Mouse (Mus musculus) liver, embryonic 12.5 days (tissue): ENCODE measurements around the gene Gdap1l1. TPM values are rescaled to one million over a fixed set of nuclear protein-coding genes. Genes with fewer than 3 reads are reported as not detected.

Source experiments
- ATAC-seq: fragments of 200-750 bp; cut with Nextera tagmentation; 2 replicates; pipeline ENCODE4 v1.8.0; 2017; ENCODE audit warnings: moderate number of reproducible peaks, mild to moderate bottlenecking, moderate library complexity
- H3K27ac ChIP-seq: fragments of 300-500 bp; sonication (generic); 2 replicates; pipeline ENCODE4 v1.5.1; 2016; ENCODE audit warnings: mild to moderate bottlenecking
- H3K27me3 ChIP-seq: fragments of 300-500 bp; sonication (generic); replicated peaks from 2 replicates; pipeline ENCODE4 v1.6.1; 2016; ENCODE audit warnings: mild to moderate bottlenecking, moderate library complexity
- H3K36me3 ChIP-seq: fragments of 300-500 bp; sonication (generic); 2 replicates; pipeline ENCODE4 v1.6.1; 2016; ENCODE audit warnings: mild to moderate bottlenecking, moderate library complexity
- H3K4me1 ChIP-seq: fragments of 300-500 bp; sonication (generic); 2 replicates; pipeline ENCODE4 v1.6.1; 2016
- H3K4me2 ChIP-seq: fragments of 300-500 bp; sonication (generic); 2 replicates; pipeline ENCODE4 v1.6.1; 2016; ENCODE audit warnings: mild to moderate bottlenecking, moderate library complexity
- H3K4me3 ChIP-seq: fragments of 300-500 bp; sonication (generic); 2 replicates; pipeline ENCODE4 v1.5.1; 2016; ENCODE audit warnings: mild to moderate bottlenecking, moderate library complexity
- H3K9ac ChIP-seq: fragments of 300-500 bp; sonication (generic); 2 replicates; pipeline ENCODE4 v1.6.1; 2016; ENCODE audit warnings: mild to moderate bottlenecking, moderate library complexity
- H3K9me3 ChIP-seq: fragments of 300-500 bp; sonication (generic); replicated peaks from 2 replicates; pipeline ENCODE4 v1.6.1; 2016; ENCODE audit warnings: mild to moderate bottlenecking, moderate library complexity
- WGBS: fragments of 180-500 bp; shearing (Covaris S2); methylation state at CpG from one replicate; pipeline ENCODE4 v1.1.7; 2016; ENCODE audit not compliant: insufficient replicate concordance; 5-methylcytosine and 5-hydroxymethylcytosine counted together
- polyA plus RNA-seq: library from polyadenylated mRNA; unstranded; fragments of >200 nt; fragmentation: Nextera tagmentation; extraction: Ambion mirVana; gene quantifications from 2 replicates; pipeline ENCODE4 v1.2.1, GENCODE M21; 2016

Gene Gdap1l1
- 0.19 and 0.36 TPM in 2 replicates for polyA plus RNA-seq

DNA sequence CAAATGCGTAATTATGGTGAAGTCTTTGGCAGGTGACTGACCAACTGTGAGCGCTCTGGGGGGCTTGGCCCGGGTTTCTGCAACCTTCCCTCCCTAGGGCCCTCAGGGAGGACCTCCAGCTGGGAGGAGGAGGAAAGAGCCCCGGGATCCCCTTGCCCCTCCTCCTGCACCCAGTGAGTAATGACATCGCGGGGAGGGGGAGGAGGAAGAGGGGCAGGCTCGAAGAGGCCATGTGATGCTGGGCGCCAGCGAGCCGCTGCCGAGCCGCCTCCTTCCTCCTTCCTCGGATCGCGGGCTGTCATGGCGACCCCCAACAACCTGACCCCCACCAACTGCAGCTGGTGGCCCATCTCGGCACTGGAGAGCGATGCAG is at the start of gene Gdap1l1:
Gdap1l1 (plus strand) TSS at position 231 of the 373 bp plus-strand sequence.
- no peaks in the 10 kb centered on the region for H3K36me3 ChIP-seq
- peak within 1 kb of the TSS; percentile 49 for H3K4me2 ChIP-seq
- ATAC-seq = no peak
- H3K9me3 ChIP-seq = no peaks in the 10 kb centered on the region
- peak within 1 kb of the TSS; percentile 29 for H3K4me3 ChIP-seq
- H3K9ac ChIP-seq = no peak within 1 kb of the TSS
- no peaks in the 10 kb centered on the region for H3K4me1 ChIP-seq
- H3K27ac ChIP-seq = no peak within 1 kb of the TSS
- WGBS = 4% methylated on average over 12 of the region's 18 CpGs
- H3K27me3 ChIP-seq = peaks cover 55% of the 10 kb centered on the region

- Histone ChIP-seq H3K4me1 (no peaks in the 10 kb centered on the region), H3K27me3 (peaks cover 19% of the 10 kb centered on the region), H3K9me3 (no peaks in the 10 kb centered on the region), H3K9ac (no peak overlapping the region), H3K27ac (no peak overlapping the region), H3K4me2 (no peak overlapping the region), H3K4me3 (no peak overlapping the region), H3K36me3 (no peaks in the 10 kb centered on the region)
- no peak for ATAC-seq
- 61% methylated on average over 6 of the region's 6 CpGs for WGBS
Measured at GRCm38 (mm10) chr2:163392436-163392835, 45.8 kb upstream of the Gdap1l1 start.

GRCm38 (mm10) chr2:163393241-163393640 is 45.0 kb upstream of the Gdap1l1 start:
- H3K27ac ChIP-seq = no peak overlapping the region
- WGBS = 85% methylated on average over 10 of the region's 10 CpGs
- H3K9ac ChIP-seq = no peak overlapping the region
- no peaks in the 10 kb centered on the region for H3K36me3 ChIP-seq
- peaks cover 27% of the 10 kb centered on the region for H3K27me3 ChIP-seq
- ATAC-seq = no peak
- no peaks in the 10 kb centered on the region for H3K4me1 ChIP-seq
- H3K9me3 ChIP-seq = no peaks in the 10 kb centered on the region
- no peak overlapping the region for H3K4me2 ChIP-seq
- H3K4me3 ChIP-seq = no peak overlapping the region

- peaks cover 28% of the 10 kb centered on the region for H3K27me3 ChIP-seq
- no peak overlapping the region for H3K4me2 ChIP-seq
- ATAC-seq = no peak
- H3K4me3 ChIP-seq = no peak overlapping the region
- no peaks in the 10 kb centered on the region for H3K4me1 ChIP-seq
- H3K9ac ChIP-seq = no peak overlapping the region
- 67% methylated on average over 6 of the region's 6 CpGs for WGBS
- no peaks in the 10 kb centered on the region for H3K9me3 ChIP-seq
- H3K27ac ChIP-seq = no peak overlapping the region
- H3K36me3 ChIP-seq = no peaks in the 10 kb centered on the region
Measured at GRCm38 (mm10) chr2:163393976-163394375, 44.3 kb upstream of the Gdap1l1 start.

DNA sequence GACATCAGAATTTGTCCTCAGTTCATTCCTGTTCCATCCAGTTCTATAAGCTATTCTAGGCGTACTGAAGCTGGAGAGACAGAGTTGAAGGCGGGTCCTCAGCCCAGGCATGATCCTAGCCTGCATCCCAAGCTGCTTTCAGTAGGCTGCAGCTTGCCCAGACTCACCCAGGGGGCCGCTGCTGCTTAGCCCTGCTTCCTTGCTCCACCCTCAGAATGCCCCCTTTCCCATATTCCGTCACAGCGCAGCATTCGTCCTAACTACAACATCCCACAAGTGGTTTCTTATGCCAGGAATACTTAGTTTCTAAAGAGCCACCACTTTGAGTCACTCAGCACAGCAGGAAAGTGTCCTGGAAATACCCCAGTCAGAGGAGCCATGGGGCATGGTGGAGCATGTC is 43.3 kb upstream of the Gdap1l1 start:
- Histone ChIP-seq H3K4me1 (no peaks in the 10 kb centered on the region), H3K27ac (no peak overlapping the region), H3K4me3 (no peak overlapping the region), H3K9me3 (no peaks in the 10 kb centered on the region), H3K36me3 (no peaks in the 10 kb centered on the region), H3K27me3 (peaks cover 31% of the 10 kb centered on the region), H3K4me2 (no peak overlapping the region), H3K9ac (no peak overlapping the region)
- ATAC-seq = no peak
- WGBS = 58% methylated on average over 6 of the region's 6 CpGs

GRCm38 (mm10) chr2:163397071-163397470 is 41.2 kb upstream of the Gdap1l1 start:
- Histone ChIP-seq H3K4me3 (no peak overlapping the region), H3K36me3 (no peaks in the 10 kb centered on the region), H3K4me2 (no peak overlapping the region), H3K27me3 (peaks cover 26% of the 10 kb centered on the region), H3K27ac (no peak overlapping the region), H3K4me1 (no peaks in the 10 kb centered on the region), H3K9me3 (no peaks in the 10 kb centered on the region), H3K9ac (no peak overlapping the region)
- 83% methylated on average over 19 of the region's 19 CpGs for WGBS
- no peak for ATAC-seq

DNA sequence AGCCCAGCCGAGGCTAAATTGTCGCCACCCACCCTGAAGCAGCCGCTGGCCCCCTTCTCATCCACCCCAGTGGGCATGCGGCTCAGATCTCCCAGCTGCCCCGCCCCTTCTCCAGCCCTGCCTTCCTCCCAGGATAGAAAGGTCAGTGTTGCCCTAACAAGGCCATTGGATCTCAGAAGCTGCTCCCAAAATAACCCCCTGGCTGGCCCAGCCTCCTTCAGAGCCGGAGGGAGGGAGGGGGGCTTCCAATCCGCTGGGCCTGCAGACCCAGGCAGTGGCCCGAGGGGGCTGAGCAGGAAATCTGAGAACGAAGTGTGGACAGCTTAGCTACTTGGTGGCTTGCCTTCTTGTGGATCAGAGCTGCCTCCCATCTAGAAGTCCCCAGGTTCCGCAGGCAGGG is 40.4 kb upstream of the Gdap1l1 start, which contains the start of gene Jph2:
Jph2 (minus strand) TSS at position 89 of the 400 bp plus-strand sequence.
- no peak for ATAC-seq
- Histone ChIP-seq H3K36me3 (no peaks in the 10 kb centered on the region), H3K27ac (no peak within 1 kb of the TSS), H3K4me2 (0 out of 2 replicates have a peak within 1 kb of the TSS, but pooled peaks have one; percentile 13), H3K9ac (no peak within 1 kb of the TSS), H3K4me1 (no peaks in the 10 kb centered on the region), H3K27me3 (peaks cover 26% of the 10 kb centered on the region), H3K9me3 (no peaks in the 10 kb centered on the region), H3K4me3 (no peak within 1 kb of the TSS)
- 19% methylated on average over 10 of the region's 10 CpGs for WGBS

DNA sequence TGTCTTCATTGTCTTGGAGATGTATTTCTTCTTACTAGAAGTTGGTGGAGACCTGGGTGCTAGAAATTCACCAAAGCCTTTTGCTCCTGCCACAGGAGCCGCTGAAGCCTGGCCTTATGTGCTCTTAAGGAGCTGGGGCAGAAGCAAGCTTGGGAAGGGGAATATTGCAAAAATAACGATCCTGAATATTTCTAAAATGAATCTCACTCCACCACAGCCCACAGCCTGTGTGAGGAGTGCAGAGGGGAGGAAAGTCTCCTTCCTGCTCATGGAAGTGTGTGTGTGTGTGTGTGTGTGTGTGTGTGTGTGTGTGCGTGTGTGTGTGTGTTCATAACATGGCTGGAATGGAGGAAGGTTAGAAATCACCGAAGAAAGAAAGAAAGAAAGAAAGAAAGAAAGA is 39.5 kb upstream of the Gdap1l1 start:
- H3K9me3 ChIP-seq = no peaks in the 10 kb centered on the region
- no peaks in the 10 kb centered on the region for H3K4me1 ChIP-seq
- no peak overlapping the region for H3K4me3 ChIP-seq
- no peaks in the 10 kb centered on the region for H3K36me3 ChIP-seq
- 69% methylated on average over 4 of the region's 4 CpGs for WGBS
- no peak overlapping the region for H3K27ac ChIP-seq
- no peak overlapping the region for H3K9ac ChIP-seq
- no peak for ATAC-seq
- H3K4me2 ChIP-seq = no peak overlapping the region
- H3K27me3 ChIP-seq = peaks cover 26% of the 10 kb centered on the region

DNA sequence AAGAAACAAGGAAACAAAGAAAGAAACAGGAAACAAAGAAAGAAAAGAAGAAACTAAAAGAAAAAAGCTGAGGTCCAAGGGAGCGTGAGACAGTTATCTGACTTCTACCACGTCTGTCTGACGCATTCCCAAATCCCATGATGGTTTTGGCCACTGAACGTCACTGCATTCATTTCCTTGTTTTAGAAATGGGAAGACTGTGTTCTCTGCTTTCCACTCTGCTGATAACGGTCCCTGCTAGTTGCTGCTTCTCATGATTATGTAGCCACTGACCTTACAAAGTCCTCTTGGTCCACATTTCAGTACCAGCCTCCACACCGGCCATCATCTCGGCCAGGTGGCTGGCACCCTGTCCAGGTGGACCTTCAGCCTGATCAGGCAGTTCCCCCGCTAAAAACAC is 39.1 kb upstream of the Gdap1l1 start:
- Histone ChIP-seq H3K4me1 (no peaks in the 10 kb centered on the region), H3K27ac (no peak overlapping the region), H3K4me3 (no peak overlapping the region), H3K9ac (no peak overlapping the region), H3K9me3 (no peaks in the 10 kb centered on the region), H3K4me2 (no peak overlapping the region), H3K36me3 (no peaks in the 10 kb centered on the region), H3K27me3 (peaks cover 26% of the 10 kb centered on the region)
- 55% methylated on average over 8 of the region's 8 CpGs for WGBS
- ATAC-seq = no peak

GRCm38 (mm10) chr2:163401221-163401620 is 37.1 kb upstream of the Gdap1l1 start:
- H3K27ac ChIP-seq = no peak overlapping the region
- no peaks in the 10 kb centered on the region for H3K9me3 ChIP-seq
- H3K4me3 ChIP-seq = no peak overlapping the region
- ATAC-seq = no peak
- peaks cover 19% of the 10 kb centered on the region for H3K27me3 ChIP-seq
- H3K4me2 ChIP-seq = no peak overlapping the region
- no peak overlapping the region for H3K9ac ChIP-seq
- H3K4me1 ChIP-seq = no peaks in the 10 kb centered on the region
- H3K36me3 ChIP-seq = peaks cover 10% of the 10 kb centered on the region
- WGBS = 4% methylated on average over 8 of the region's 8 CpGs

- ATAC-seq = no peak
- Histone ChIP-seq H3K36me3 (peaks cover 33% of the 10 kb centered on the region), H3K4me3 (no peak overlapping the region), H3K4me1 (no peaks in the 10 kb centered on the region), H3K27me3 (0 out of 2 replicates have a peak, but pooled peaks cover 3% of the 10 kb centered on the region), H3K4me2 (no peak overlapping the region), H3K9me3 (no peaks in the 10 kb centered on the region), H3K27ac (no peak overlapping the region), H3K9ac (no peak overlapping the region)
- WGBS = 71% methylated on average over 8 of the region's 8 CpGs
Measured at GRCm38 (mm10) chr2:163404037-163404815, 34.0 kb upstream of the Gdap1l1 start.

DNA sequence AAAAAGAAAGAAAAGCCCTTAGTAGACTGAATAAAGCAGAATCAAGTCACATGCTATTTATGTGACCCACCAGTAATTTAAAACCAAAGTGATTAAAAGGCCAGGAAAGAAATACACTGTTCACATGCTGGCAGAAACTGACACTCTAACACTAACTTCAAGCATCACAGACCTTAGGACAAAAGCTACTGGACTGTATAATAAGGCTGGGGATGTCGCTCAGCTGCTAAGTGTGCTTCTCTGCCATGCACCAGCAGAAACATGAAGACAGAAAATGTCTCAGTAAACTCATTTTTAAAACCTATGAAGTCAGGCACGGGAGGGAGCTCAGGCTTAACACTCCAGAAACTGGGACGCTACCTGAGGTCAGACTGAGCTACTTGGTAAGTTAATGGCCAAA is 28.1 kb upstream of the Gdap1l1 start:
- ATAC-seq = no peak
- Histone ChIP-seq H3K27me3 (no peaks in the 10 kb centered on the region), H3K4me1 (no peaks in the 10 kb centered on the region), H3K4me3 (no peak overlapping the region), H3K9ac (no peak overlapping the region), H3K9me3 (no peaks in the 10 kb centered on the region), H3K36me3 (peaks cover 78% of the 10 kb centered on the region), H3K4me2 (no peak overlapping the region), H3K27ac (no peak overlapping the region)
- WGBS = 77% methylated on average over 3 of the region's 3 CpGs
